Mouse (Mus musculus) hindbrain, embryonic 15.5 days (tissue): Measurements from ENCODE around the gene Fam19a1. TPM values are rescaled to one million over a fixed set of nuclear protein-coding genes. Genes with fewer than 3 reads are reported as not detected.
"Not testable (repeated sequence)": the region's sequence is repeated elsewhere in the genome, so short reads cannot be mapped to it uniquely, and the experiment has no call there.

ENCODE experiments used
- ATAC-seq: fragments of 200-750 bp; cut with Nextera tagmentation; 2 replicates; pipeline ENCODE4 v1.8.0; 2017; ENCODE audit warnings: low read depth, moderate number of reproducible peaks, moderate TSS enrichment; ENCODE audit not compliant: low FRiP score
- H3K27ac ChIP-seq: fragments of 300-500 bp; sonication (generic); replicated peaks from 2 replicates; pipeline ENCODE4 v1.5.1; 2015; ENCODE audit warnings: mild to moderate bottlenecking, inconsistent platforms
- H3K27me3 ChIP-seq: fragments of 300-500 bp; sonication (generic); 2 replicates; pipeline ENCODE4 v1.6.1; 2015; ENCODE audit warnings: control low read depth, inconsistent platforms
- H3K36me3 ChIP-seq: fragments of 300-500 bp; sonication (generic); 2 replicates; pipeline ENCODE4 v1.6.1; 2015; ENCODE audit warnings: control low read depth, inconsistent platforms
- H3K4me1 ChIP-seq: fragments of 300-500 bp; sonication (generic); replicated peaks from 2 replicates; pipeline ENCODE4 v1.6.1; 2015; ENCODE audit warnings: control low read depth, inconsistent platforms
- H3K4me2 ChIP-seq: fragments of 300-500 bp; sonication (generic); 2 replicates; pipeline ENCODE4 v1.6.1; 2015; ENCODE audit warnings: moderate library complexity, mild to moderate bottlenecking, inconsistent platforms
- H3K4me3 ChIP-seq: fragments of 300-500 bp; sonication (generic); 2 replicates; pipeline ENCODE4 v1.5.1; 2015; ENCODE audit warnings: mild to moderate bottlenecking, inconsistent platforms
- H3K9ac ChIP-seq: fragments of 300-500 bp; sonication (generic); 2 replicates; pipeline ENCODE4 v1.6.1; 2015; ENCODE audit warnings: inconsistent platforms
- H3K9me3 ChIP-seq: fragments of 300-500 bp; sonication (generic); 2 replicates; pipeline ENCODE4 v1.6.1; 2016; ENCODE audit warnings: control low read depth, inconsistent platforms
- WGBS: fragments of 180-500 bp; shearing (Covaris S2); methylation state at CpG from one replicate; pipeline ENCODE4 v1.1.7; 2015; 5-methylcytosine and 5-hydroxymethylcytosine counted together
- polyA plus RNA-seq: library from polyadenylated mRNA; unstranded; fragments of >200 nt; fragmentation: Nextera tagmentation; extraction: Ambion mirVana; gene quantifications from 2 replicates; pipeline ENCODE4 v1.2.1, GENCODE M21; 2015

Fam19a1 gene
- polyA plus RNA-seq, 1 experiment from 2014 or later: 22.9 TPM

DNA sequence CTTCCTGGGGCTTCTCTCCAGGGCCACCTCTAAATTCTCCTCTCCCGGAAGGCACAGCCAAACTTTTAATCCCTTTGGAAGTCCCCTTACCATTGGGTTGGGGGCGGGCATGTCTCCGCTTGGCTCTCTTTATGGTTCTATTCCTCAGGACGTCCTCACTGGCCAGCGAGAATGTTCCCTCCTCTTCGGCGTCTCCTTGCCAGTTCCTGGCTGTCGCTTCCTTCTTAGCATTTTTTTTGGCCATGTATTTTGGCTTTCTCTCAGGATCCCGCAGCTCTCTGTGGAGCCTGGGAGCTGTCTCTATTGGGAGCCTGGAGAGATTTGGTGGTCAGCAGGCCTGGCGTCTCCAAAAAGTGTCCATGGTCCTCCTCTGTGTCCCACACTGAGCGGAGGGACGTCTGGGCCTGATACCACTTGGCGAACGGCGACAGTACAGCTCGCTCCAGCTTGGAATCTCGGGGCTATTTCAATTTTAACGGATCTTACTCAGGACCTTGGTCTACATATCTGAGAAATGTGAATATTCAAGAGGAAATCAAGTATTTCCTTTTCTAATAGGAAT lies 52.9 kb downstream of the Fam19a1 start, which contains the start of gene 1700123L14Rik:
TSS of gene 1700123L14Rik (minus strand) at position 426 of the 562 bp plus-strand sequence.
- 89% methylated on average over 18 of the region's 18 CpGs for WGBS
- Histone ChIP-seq H3K4me3 (no peak within 1 kb of the TSS), H3K4me2 (no peak within 1 kb of the TSS), H3K27me3 (no peaks in the 10 kb centered on the region), H3K9ac (no peak within 1 kb of the TSS), H3K4me1 (no peaks in the 10 kb centered on the region), H3K9me3 (no peaks in the 10 kb centered on the region), H3K36me3 (no peaks in the 10 kb centered on the region), H3K27ac (no peak within 1 kb of the TSS)
- no peak for ATAC-seq

DNA sequence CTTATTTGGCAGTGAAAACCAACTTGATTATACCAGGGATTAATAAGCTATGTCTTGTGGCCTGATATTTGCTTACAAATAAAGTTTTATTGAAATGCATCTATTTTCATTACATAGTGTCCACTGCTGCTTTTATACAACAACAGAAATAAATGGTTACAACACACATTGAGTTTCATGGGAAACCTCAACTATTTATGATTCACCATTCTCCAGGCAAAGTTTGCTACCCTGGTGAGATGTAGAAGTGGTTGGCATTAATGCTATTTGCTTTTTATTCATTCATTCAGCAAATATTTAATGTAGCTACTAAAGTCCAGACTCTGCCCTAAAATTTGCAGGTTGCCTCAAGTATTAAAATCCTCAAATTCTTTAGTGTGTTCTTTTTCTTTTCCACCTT lies 54.1 kb downstream of the Fam19a1 start:
- H3K27me3 ChIP-seq: no peaks in the 10 kb centered on the region
- no peak overlapping the region for H3K4me2 ChIP-seq
- no peak overlapping the region for H3K27ac ChIP-seq
- H3K4me1 ChIP-seq: no peaks in the 10 kb centered on the region
- no peak overlapping the region for H3K4me3 ChIP-seq
- H3K9ac ChIP-seq: no peak overlapping the region
- H3K36me3 ChIP-seq: no peaks in the 10 kb centered on the region
- no peaks in the 10 kb centered on the region for H3K9me3 ChIP-seq
- ATAC-seq: no peak

DNA sequence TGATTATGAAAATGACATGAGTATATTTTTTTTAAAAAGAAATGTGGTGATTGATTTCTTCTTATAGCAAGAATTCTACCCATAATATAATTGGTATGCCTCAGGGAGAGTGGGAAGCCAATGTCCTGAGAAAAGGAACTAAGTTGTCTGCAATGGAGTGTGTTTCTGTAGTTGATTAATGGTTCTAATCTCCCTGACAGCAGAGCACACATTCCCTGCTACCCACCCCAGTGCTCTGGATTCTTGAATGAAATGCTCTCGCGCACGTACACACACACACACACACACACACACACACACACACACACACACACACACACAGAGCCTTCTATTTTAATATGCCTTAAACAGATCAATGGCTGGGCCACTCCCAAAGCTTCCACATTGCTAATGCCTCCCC lies 60.7 kb downstream of the Fam19a1 start:
- Histone ChIP-seq H3K27me3 (no peaks in the 10 kb centered on the region), H3K27ac (no peak overlapping the region), H3K4me2 (no peak overlapping the region), H3K4me3 (no peak overlapping the region), H3K9me3 (no peaks in the 10 kb centered on the region), H3K4me1 (no peaks in the 10 kb centered on the region), H3K36me3 (no peaks in the 10 kb centered on the region), H3K9ac (no peak overlapping the region)
- no peak for ATAC-seq
- WGBS: 44% methylated on average over 3 of the region's 3 CpGs

GRCm38 (mm10) chr6:96178530-96178929 lies 65.6 kb downstream of the Fam19a1 start:
- Histone ChIP-seq H3K4me3 (no peak overlapping the region), H3K36me3 (no peaks in the 10 kb centered on the region), H3K4me2 (no peak overlapping the region), H3K27me3 (no peaks in the 10 kb centered on the region), H3K9me3 (no peaks in the 10 kb centered on the region), H3K9ac (no peak overlapping the region), H3K4me1 (no peaks in the 10 kb centered on the region), H3K27ac (no peak overlapping the region)
- no peak for ATAC-seq

DNA sequence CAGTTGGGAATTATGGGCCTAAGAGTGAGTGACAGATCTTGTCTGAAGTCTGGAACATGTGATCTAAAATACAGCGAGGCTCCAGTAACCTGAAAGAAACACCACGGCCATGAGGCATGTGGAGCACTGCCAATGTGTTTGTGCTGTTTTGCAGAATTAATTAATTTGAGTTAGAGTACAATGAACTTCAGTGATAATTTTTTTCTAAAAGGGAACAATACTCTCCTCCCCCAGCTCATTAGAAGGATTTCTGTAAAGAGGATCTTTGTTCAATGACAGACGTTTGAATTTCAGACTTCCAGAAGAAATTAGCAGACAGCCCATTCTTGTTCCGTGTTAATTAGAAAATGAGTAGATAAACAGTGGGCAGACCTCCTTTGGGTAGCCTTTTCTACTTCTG lies 70.4 kb downstream of the Fam19a1 start:
- no peaks in the 10 kb centered on the region for H3K36me3 ChIP-seq
- H3K4me1 ChIP-seq: no peaks in the 10 kb centered on the region
- 42% methylated on average over 4 of the region's 4 CpGs for WGBS
- H3K9me3 ChIP-seq: no peaks in the 10 kb centered on the region
- H3K4me3 ChIP-seq: no peak overlapping the region
- H3K27ac ChIP-seq: no peak overlapping the region
- H3K9ac ChIP-seq: no peak overlapping the region
- no peak for ATAC-seq
- H3K4me2 ChIP-seq: no peak overlapping the region
- no peaks in the 10 kb centered on the region for H3K27me3 ChIP-seq

DNA sequence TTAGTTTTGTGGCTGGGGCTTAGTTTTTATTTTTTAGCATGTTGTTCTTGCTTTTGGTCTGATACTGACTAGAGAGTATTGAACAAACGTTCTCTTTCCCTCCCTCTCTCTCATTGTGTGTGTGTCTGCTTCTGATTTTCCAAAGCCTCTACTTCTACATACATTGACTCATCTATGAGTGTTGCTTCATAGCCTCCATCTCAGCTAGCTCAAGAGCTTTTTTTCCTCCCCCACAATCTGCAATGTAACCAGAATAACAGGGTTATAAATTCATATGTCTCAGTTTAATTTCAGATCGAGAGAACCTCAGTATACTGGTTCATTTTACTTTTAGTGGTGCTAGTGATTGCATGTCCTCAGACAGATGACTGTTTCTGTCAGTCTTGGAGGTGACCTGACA lies 73.6 kb downstream of the Fam19a1 start:
- no peaks in the 10 kb centered on the region for H3K36me3 ChIP-seq
- no peak overlapping the region for H3K27ac ChIP-seq
- H3K9me3 ChIP-seq: no peaks in the 10 kb centered on the region
- no peaks in the 10 kb centered on the region for H3K4me1 ChIP-seq
- no peak overlapping the region for H3K4me3 ChIP-seq
- no peak overlapping the region for H3K4me2 ChIP-seq
- H3K27me3 ChIP-seq: no peaks in the 10 kb centered on the region
- no peak for ATAC-seq
- no peak overlapping the region for H3K9ac ChIP-seq
- WGBS: 90% methylated on average over 2 of the region's 2 CpGs

- not testable (repeated sequence) for H3K4me1 ChIP-seq, ATAC-seq, H3K4me2 ChIP-seq, H3K36me3 ChIP-seq, H3K27ac ChIP-seq, H3K9ac ChIP-seq, H3K27me3 ChIP-seq, H3K4me3 ChIP-seq, H3K9me3 ChIP-seq
- 95% methylated on average over 2 of the region's 2 CpGs for WGBS
These were observed 86.0 kb downstream of the Fam19a1 start for GRCm38 (mm10) chr6:96198991-96199390.

GRCm38 (mm10) chr6:96205395-96205794 lies 92.4 kb downstream of the Fam19a1 start:
- 93% methylated on average over 2 of the region's 2 CpGs for WGBS
- H3K27ac ChIP-seq: no peak overlapping the region
- H3K9ac ChIP-seq: no peak overlapping the region
- no peaks in the 10 kb centered on the region for H3K9me3 ChIP-seq
- H3K4me2 ChIP-seq: no peak overlapping the region
- H3K27me3 ChIP-seq: no peaks in the 10 kb centered on the region
- no peaks in the 10 kb centered on the region for H3K4me1 ChIP-seq
- ATAC-seq: no peak
- no peaks in the 10 kb centered on the region for H3K36me3 ChIP-seq
- H3K4me3 ChIP-seq: no peak overlapping the region

- Histone ChIP-seq H3K4me2 (no peak overlapping the region), H3K9ac (no peak overlapping the region), H3K9me3 (no peaks in the 10 kb centered on the region), H3K27me3 (no peaks in the 10 kb centered on the region), H3K36me3 (no peaks in the 10 kb centered on the region), H3K4me1 (no peaks in the 10 kb centered on the region), H3K4me3 (no peak overlapping the region), H3K27ac (no peak overlapping the region)
- no peak for ATAC-seq
These were observed 121.9 kb downstream of the Fam19a1 start for GRCm38 (mm10) chr6:96234806-96235205.

- WGBS: 84% methylated on average over 3 of the region's 3 CpGs
- no peak for ATAC-seq
- Histone ChIP-seq H3K9me3 (no peaks in the 10 kb centered on the region), H3K27me3 (no peaks in the 10 kb centered on the region), H3K9ac (no peak overlapping the region), H3K4me2 (no peak overlapping the region), H3K27ac (no peak overlapping the region), H3K36me3 (no peaks in the 10 kb centered on the region), H3K4me1 (no peaks in the 10 kb centered on the region), H3K4me3 (no peak overlapping the region)
These were observed 131.4 kb downstream of the Fam19a1 start for GRCm38 (mm10) chr6:96244320-96244719.

- H3K4me3 ChIP-seq: no peak overlapping the region
- H3K4me1 ChIP-seq: no peaks in the 10 kb centered on the region
- WGBS: 65% methylated on average over 3 of the region's 3 CpGs
- no peaks in the 10 kb centered on the region for H3K27me3 ChIP-seq
- H3K9ac ChIP-seq: no peak overlapping the region
- no peak for ATAC-seq
- no peaks in the 10 kb centered on the region for H3K36me3 ChIP-seq
- H3K4me2 ChIP-seq: no peak overlapping the region
- H3K27ac ChIP-seq: no peak overlapping the region
- no peaks in the 10 kb centered on the region for H3K9me3 ChIP-seq
These were observed 139.0 kb downstream of the Fam19a1 start for GRCm38 (mm10) chr6:96252001-96252400.

DNA sequence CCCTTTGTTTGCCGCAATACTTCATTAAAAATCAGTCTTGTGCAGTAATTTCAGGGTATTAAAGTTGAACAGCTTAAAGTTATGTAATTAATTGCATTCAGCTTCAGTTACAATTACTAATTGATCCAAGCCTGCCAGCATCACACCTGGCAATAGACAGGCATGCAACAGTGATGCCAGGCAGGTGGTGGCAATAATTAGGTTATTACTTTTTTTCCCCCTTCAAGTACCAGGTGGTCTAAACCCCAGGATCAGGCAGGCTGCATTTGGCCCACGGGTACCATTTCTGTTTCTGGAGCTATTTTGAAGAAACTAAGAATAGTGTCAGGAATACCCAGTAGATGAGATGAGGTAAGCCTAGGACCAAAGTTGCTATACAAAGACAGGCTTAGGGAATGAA lies 141.9 kb downstream of the Fam19a1 start:
- no peak overlapping the region for H3K27ac ChIP-seq
- H3K4me3 ChIP-seq: no peak overlapping the region
- H3K9ac ChIP-seq: no peak overlapping the region
- ATAC-seq: no peak
- H3K36me3 ChIP-seq: no peaks in the 10 kb centered on the region
- no peaks in the 10 kb centered on the region for H3K27me3 ChIP-seq
- H3K9me3 ChIP-seq: no peaks in the 10 kb centered on the region
- WGBS: 77% methylated on average over 2 of the region's 2 CpGs
- H3K4me1 ChIP-seq: no peaks in the 10 kb centered on the region
- no peak overlapping the region for H3K4me2 ChIP-seq

- H3K36me3 ChIP-seq: no peaks in the 10 kb centered on the region
- WGBS: 96% methylated on average over 3 of the region's 3 CpGs
- no peak overlapping the region for H3K4me3 ChIP-seq
- no peak for ATAC-seq
- H3K4me1 ChIP-seq: no peaks in the 10 kb centered on the region
- H3K4me2 ChIP-seq: no peak overlapping the region
- H3K9me3 ChIP-seq: no peaks in the 10 kb centered on the region
- H3K27me3 ChIP-seq: no peaks in the 10 kb centered on the region
- H3K27ac ChIP-seq: no peak overlapping the region
- no peak overlapping the region for H3K9ac ChIP-seq
These were observed 145.7 kb downstream of the Fam19a1 start for GRCm38 (mm10) chr6:96258651-96259050.
